Comparison of ENCODE assay signal across 7 mouse cellular contexts in genomic region chr11:119545741-119546495, GRCm38 (mm10). TPM values are rescaled to one million over a fixed set of nuclear protein-coding genes. Genes with fewer than 3 reads are reported as not detected.
A peak's percentile ranks its signal among the peaks of the same experiment; 100 is the strongest.
DNase-seq lines count a peak whose midpoint lies in the region; ATAC-seq and TF ChIP-seq lines count a peak whose summit lies in the region.

No protein-coding gene starts in this region.

- no peak overlapping the region for H3K27ac ChIP-seq in lung, embryonic 15.5 days
- H3K27ac ChIP-seq in cortical plate, adult 2 months (ENCODE audit: insufficient read depth, low read length), result peak overlapping the region; percentile 85
- no peak overlapping the region for H3K27ac ChIP-seq in hindbrain, embryonic 15.5 days (replicated peaks)

- H3K9ac ChIP-seq in lung, embryonic 15.5 days, result no peak overlapping the region; the same call in 1 of the 2 replicates
- H3K9ac ChIP-seq in hindbrain, embryonic 15.5 days, result peak overlapping the region; percentile 64

- no peak for ATAC-seq in lung, embryonic 15.5 days (ENCODE audit: borderline replicate concordance, extremely low read depth, low FRiP score, low TSS enrichment)
- no peak for ATAC-seq in hindbrain, embryonic 15.5 days (ENCODE audit: low FRiP score, low read depth)

- DNase-seq in lung, adult 18-20 months, result no peak
- DNase-seq in retina, embryonic 14.5 days (ENCODE audit: low spot score), result peak; percentile 63
- DNase-seq in gastrocnemius, postnatal 36 days, result no peak
- no peak for DNase-seq in T-cell, adult 2 months (ENCODE audit: low spot score)

- TF ChIP-seq POLR2A in cortical plate, adult 2 months (IDR thresholded peaks at IDR 0.05; ENCODE audit: extremely low read depth, insufficient read depth, low read length), result 0 out of 2 replicates have a peak, but pooled peaks have one; percentile 43

- peaks cover 48% of the 10 kb centered on the region for H3K4me1 ChIP-seq in lung, embryonic 15.5 days
- no peaks in the 10 kb centered on the region; the same call in 1 of the 2 replicates for H3K4me1 ChIP-seq in cortical plate, adult 2 months (ENCODE audit: control insufficient read depth, insufficient read depth, low read length)
- peaks cover 74% of the 10 kb centered on the region for H3K4me1 ChIP-seq in hindbrain, embryonic 15.5 days (replicated peaks)

- TF ChIP-seq CTCF in cortical plate, adult 2 months (IDR thresholded peaks at IDR 0.05; ENCODE audit: extremely low read depth, insufficient read depth, low read length), result no peak

- peak overlapping the region; percentile 99 for H3K4me2 ChIP-seq in lung, embryonic 15.5 days
- peak overlapping the region; percentile 96 for H3K4me2 ChIP-seq in hindbrain, embryonic 15.5 days

- peaks cover 84% of the 10 kb centered on the region for H3K27me3 ChIP-seq in lung, embryonic 15.5 days
- 0 out of 2 replicates have a peak, but pooled peaks cover 2% of the 10 kb centered on the region for H3K27me3 ChIP-seq in hindbrain, embryonic 15.5 days

- H3K9me3 ChIP-seq in lung, embryonic 15.5 days, result no peaks in the 10 kb centered on the region
- no peaks in the 10 kb centered on the region for H3K9me3 ChIP-seq in hindbrain, embryonic 15.5 days

- WGBS in lung, embryonic 15.5 days, result 5% methylated on average over 10 of the region's 10 CpGs
- 5% methylated on average over 10 of the region's 10 CpGs for WGBS in hindbrain, embryonic 15.5 days

- peak overlapping the region; percentile 52 for H3K4me3 ChIP-seq in lung, embryonic 15.5 days
- peak overlapping the region; percentile 76 for H3K4me3 ChIP-seq in cortical plate, adult 2 months (ENCODE audit: insufficient read depth, low read length)
- peak overlapping the region; percentile 71 for H3K4me3 ChIP-seq in hindbrain, embryonic 15.5 days

- intact Hi-C loops in gastrocnemius, postnatal 36 days (cut with DNase I), result no loop called here

- no peaks in the 10 kb centered on the region for H3K36me3 ChIP-seq in lung, embryonic 15.5 days
- no peaks in the 10 kb centered on the region for H3K36me3 ChIP-seq in hindbrain, embryonic 15.5 days

RNA-seq across cellular contexts. Expression of gene Nptx1, which starts 1.6 kb away (rescaled TPM):
- polyA plus RNA-seq in lung, embryonic 15.5 days (2015; fragmentation: Nextera tagmentation; extraction: Ambion mirVana), result 1.7 TPM in 2 replicates
- 118 and 134 TPM in 2 replicates for polyA plus RNA-seq in cortical plate, adult 2 months (2012; rRNA removed)
- polyA plus RNA-seq in hindbrain, embryonic 15.5 days (2015; fragmentation: Nextera tagmentation; extraction: Ambion mirVana), result 16.2 and 20.7 TPM in 2 replicates
- total RNA-seq in gastrocnemius, postnatal 36 days (2021), result under 1 TPM in 1 of 2 experiments, not detected in 1; 0.10 TPM

RNA-seq across cellular contexts. Expression of gene Endov, which starts 54.8 kb away (rescaled TPM):
- 17.2 and 17.4 TPM in 2 replicates for polyA plus RNA-seq in lung, embryonic 15.5 days (2015; fragmentation: Nextera tagmentation; extraction: Ambion mirVana)
- polyA plus RNA-seq in cortical plate, adult 2 months (2012; rRNA removed), result 21.1 and 24.4 TPM in 2 replicates
- polyA plus RNA-seq in hindbrain, embryonic 15.5 days (2015; fragmentation: Nextera tagmentation; extraction: Ambion mirVana), result 17.2 and 17.6 TPM in 2 replicates
- 1 to 10 TPM; 3.8 to 3.9 TPM for total RNA-seq in gastrocnemius, postnatal 36 days (2021)

RNA-seq across cellular contexts. Expression of gene Rptor, which starts 56.8 kb away (rescaled TPM):
- 8.5 and 9.7 TPM in 2 replicates for polyA plus RNA-seq in lung, embryonic 15.5 days (2015; fragmentation: Nextera tagmentation; extraction: Ambion mirVana)
- polyA plus RNA-seq in cortical plate, adult 2 months (2012; rRNA removed), result 35.2 and 36.0 TPM in 2 replicates
- polyA plus RNA-seq in hindbrain, embryonic 15.5 days (2015; fragmentation: Nextera tagmentation; extraction: Ambion mirVana), result 12.7 and 13.3 TPM in 2 replicates
- total RNA-seq in gastrocnemius, postnatal 36 days (2021), result 10 to 100 TPM; 23.6 to 25.9 TPM
